Mouse (Mus musculus): ENCODE data around the gene Slc35g3. TPM values are rescaled to one million over a fixed set of nuclear protein-coding genes. Genes with fewer than 3 reads are reported as not detected.
A peak's percentile ranks its signal among the peaks of the same experiment; 100 is the strongest.

Gene Slc35g3
- polyA plus RNA-seq, 1 experiment: 236 TPM

DNA sequence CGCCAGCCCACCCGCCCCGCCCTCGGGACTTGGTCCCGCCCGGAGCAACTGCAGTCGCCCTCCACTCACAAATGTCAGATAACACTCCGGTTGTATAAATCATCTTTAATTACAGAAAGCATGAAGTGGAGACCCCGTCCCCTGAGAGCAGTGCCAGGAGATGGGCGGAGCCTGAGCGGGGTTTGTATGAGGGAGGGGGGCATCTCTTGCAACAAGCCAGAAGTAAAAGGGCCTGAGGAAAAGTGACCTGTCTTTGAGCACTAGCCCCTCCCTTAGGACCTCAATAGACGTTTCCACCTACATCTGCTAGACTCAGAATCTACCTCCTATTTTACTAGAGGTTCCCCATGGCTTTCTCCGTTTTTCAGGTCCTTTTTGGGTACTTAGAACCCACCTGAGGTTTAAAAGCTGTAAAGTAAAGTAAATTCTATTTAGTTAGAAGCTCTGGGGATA, 34.2 kb upstream of the Slc35g3 start:
- Histone ChIP-seq H3K27me3 (ENCODE audit: control insufficient read depth, insufficient read depth, low read length) (no peaks in the 10 kb centered on the region), H3K4me1 (ENCODE audit: control insufficient read depth, insufficient read depth, low read length) (peaks cover 12% of the 10 kb centered on the region), H3K36me3 (ENCODE audit: control insufficient read depth, insufficient read depth, low read length) (no peaks in the 10 kb centered on the region), H3K27ac (ENCODE audit: control insufficient read depth, insufficient read depth, low read depth, low read length) (no peak overlapping the region), H3K4me3 (ENCODE audit: control insufficient read depth, low read depth, low read length) (peak overlapping the region; percentile 84; the same call in 1 of the 2 replicates)
- TF ChIP-seq CTCF (IDR thresholded peaks at IDR 0.05; ENCODE audit: control insufficient read depth, insufficient read depth, insufficient replicate concordance, low read depth, low read length) (no peak), POLR2A (IDR thresholded peaks at IDR 0.05; ENCODE audit: control insufficient read depth, low read depth, low read length) (no peak)

DNA sequence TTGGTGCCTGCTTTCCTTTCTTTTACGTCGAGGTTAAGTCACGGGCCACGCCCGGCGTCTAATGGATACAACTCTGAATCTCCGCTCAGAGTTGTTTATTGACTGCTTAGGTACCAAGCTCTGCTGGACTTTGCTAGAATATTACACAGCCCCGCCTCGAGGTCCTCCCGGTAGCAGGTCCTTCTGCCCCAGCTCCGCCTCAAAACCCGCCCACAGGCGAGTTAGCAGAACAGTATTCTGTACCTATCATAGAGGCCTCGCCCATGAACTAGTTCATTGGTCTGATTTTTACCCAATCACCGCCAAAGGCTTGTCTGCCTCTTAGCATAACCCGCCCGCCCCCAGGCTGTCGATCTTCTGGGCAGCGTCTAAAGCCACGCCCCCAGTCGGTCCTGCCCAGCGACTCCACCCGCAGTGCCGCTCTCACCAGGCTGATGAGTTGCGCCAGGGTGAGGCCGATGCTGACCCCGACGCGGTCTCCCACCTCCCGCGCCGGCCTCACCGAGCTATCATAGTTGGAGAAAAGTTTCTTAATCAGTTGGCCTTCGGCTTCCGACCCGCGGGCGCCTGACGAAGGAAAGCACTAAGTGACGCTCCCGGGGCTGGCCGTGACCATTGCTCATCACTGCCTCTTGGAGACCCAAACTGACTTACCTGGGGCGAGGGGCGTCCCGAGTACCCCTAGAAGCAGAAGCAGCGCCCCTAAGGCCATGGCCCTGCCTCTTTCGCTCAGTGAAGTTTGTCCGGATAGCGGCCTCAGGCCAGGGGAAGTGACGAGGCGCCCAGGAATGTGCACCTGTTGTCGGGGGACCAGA, 33.6 kb upstream of the Slc35g3 start, which contains the start of gene Chrnb1:
TSS of gene Chrnb1 (minus strand) at position 776 of the 815 bp plus-strand sequence.
- Histone ChIP-seq H3K4me1 (ENCODE audit: control insufficient read depth, insufficient read depth, low read length) (peaks cover 8% of the 10 kb centered on the region), H3K36me3 (ENCODE audit: control insufficient read depth, insufficient read depth, low read length) (no peaks in the 10 kb centered on the region), H3K4me3 (ENCODE audit: control insufficient read depth, low read depth, low read length) (peak within 1 kb of the TSS; percentile 84), H3K27ac (ENCODE audit: control insufficient read depth, insufficient read depth, low read depth, low read length) (peak within 1 kb of the TSS; percentile 49; the same call in 1 of the 2 replicates), H3K27me3 (ENCODE audit: control insufficient read depth, insufficient read depth, low read length) (no peaks in the 10 kb centered on the region)
- TF ChIP-seq CTCF (IDR thresholded peaks at IDR 0.05; ENCODE audit: control insufficient read depth, insufficient read depth, insufficient replicate concordance, low read depth, low read length): no peak
- peak; percentile 37 for TF ChIP-seq POLR2A (IDR thresholded peaks at IDR 0.05; ENCODE audit: control insufficient read depth, low read depth, low read length)

DNA sequence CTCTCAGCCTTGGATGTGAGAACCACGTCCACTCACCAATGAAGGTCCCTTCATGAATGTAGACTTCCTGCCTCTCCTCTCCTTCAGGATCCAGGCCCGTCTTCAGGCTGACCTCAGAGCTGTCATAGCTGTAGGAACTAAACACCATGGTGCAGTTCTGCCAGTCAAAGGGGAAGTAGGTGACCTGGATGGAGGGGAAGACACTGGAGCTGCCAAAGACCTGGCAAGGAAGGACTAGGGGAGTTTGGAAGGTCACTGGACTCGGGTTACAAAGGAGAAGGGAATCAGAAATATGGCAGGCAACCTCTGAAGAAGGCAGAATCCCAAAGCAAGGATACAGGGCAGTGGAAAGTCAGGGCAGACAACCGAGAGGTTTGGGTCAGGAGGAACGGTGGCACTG, 31.7 kb upstream of the Slc35g3 start:
- Histone ChIP-seq H3K4me1 (ENCODE audit: control insufficient read depth, insufficient read depth, low read length) (peaks cover 3% of the 10 kb centered on the region), H3K27ac (ENCODE audit: control insufficient read depth, insufficient read depth, low read depth, low read length) (no peak overlapping the region), H3K36me3 (ENCODE audit: control insufficient read depth, insufficient read depth, low read length) (no peaks in the 10 kb centered on the region), H3K27me3 (ENCODE audit: control insufficient read depth, insufficient read depth, low read length) (no peaks in the 10 kb centered on the region), H3K4me3 (ENCODE audit: control insufficient read depth, low read depth, low read length) (no peak overlapping the region)
- no peak for TF ChIP-seq POLR2A (IDR thresholded peaks at IDR 0.05; ENCODE audit: control insufficient read depth, low read depth, low read length)
- TF ChIP-seq CTCF (IDR thresholded peaks at IDR 0.05; ENCODE audit: control insufficient read depth, insufficient read depth, insufficient replicate concordance, low read depth, low read length): no peak

DNA sequence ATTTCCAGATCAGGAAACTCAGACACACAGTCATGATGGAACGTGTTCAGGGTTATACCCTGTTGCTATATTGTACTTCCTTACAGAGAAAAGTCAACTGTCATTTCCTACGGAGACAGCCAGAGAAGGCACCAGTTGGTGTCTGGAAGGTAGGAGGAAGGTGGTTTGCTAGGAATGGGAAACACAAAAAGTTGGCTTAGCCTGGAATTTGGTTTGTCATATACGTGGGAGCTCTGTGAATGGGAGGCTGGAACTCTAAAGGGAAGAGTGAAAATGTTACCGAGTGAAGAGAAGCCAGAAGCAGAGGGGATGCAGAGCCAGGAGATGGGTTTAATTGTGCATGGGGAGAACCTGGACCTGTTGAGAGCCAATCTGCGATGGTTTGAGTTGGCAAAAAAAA, 29.7 kb upstream of the Slc35g3 start:
- no peak overlapping the region for H3K4me3 ChIP-seq (ENCODE audit: control insufficient read depth, low read depth, low read length)
- TF ChIP-seq POLR2A (IDR thresholded peaks at IDR 0.05; ENCODE audit: control insufficient read depth, low read depth, low read length): no peak
- TF ChIP-seq CTCF (IDR thresholded peaks at IDR 0.05; ENCODE audit: control insufficient read depth, insufficient read depth, insufficient replicate concordance, low read depth, low read length): no peak

DNA sequence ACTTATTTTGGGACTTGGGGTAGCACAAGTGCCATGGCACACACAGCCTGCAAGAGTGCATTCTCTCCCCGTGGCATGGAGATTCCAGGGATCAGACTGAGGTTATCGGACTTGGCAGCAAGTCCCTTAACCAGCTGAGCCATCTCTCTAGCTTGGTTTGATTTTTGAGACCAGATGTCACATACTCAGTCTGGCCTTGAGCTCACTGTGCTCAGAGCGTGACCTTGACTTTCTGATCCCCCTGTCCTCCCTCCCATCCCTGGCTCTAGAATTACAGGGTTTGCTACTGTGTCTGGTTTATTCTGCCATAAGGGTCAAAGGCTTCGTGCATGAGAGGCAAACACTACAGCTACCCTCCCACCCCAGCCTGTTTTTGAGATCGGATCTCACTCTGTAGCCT, 27.7 kb upstream of the Slc35g3 start:
- Histone ChIP-seq H3K27me3 (ENCODE audit: control insufficient read depth, insufficient read depth, low read length) (no peaks in the 10 kb centered on the region), H3K4me3 (ENCODE audit: control insufficient read depth, low read depth, low read length) (no peak overlapping the region), H3K4me1 (ENCODE audit: control insufficient read depth, insufficient read depth, low read length) (no peaks in the 10 kb centered on the region; the same call in 1 of the 2 replicates), H3K27ac (ENCODE audit: control insufficient read depth, insufficient read depth, low read depth, low read length) (no peak overlapping the region), H3K36me3 (ENCODE audit: control insufficient read depth, insufficient read depth, low read length) (no peaks in the 10 kb centered on the region)
- TF ChIP-seq POLR2A (IDR thresholded peaks at IDR 0.05; ENCODE audit: control insufficient read depth, low read depth, low read length) (no peak), CTCF (IDR thresholded peaks at IDR 0.05; ENCODE audit: control insufficient read depth, insufficient read depth, insufficient replicate concordance, low read depth, low read length) (no peak)

More for the DNA sequence above, 29.7 kb upstream of the Slc35g3 start:
- H3K36me3 ChIP-seq (ENCODE audit: control insufficient read depth, insufficient read depth, low read length): no peaks in the 10 kb centered on the region
- no peak overlapping the region for H3K27ac ChIP-seq (ENCODE audit: control insufficient read depth, insufficient read depth, low read depth, low read length)
- no peaks in the 10 kb centered on the region for H3K27me3 ChIP-seq (ENCODE audit: control insufficient read depth, insufficient read depth, low read length)
- H3K4me1 ChIP-seq (ENCODE audit: control insufficient read depth, insufficient read depth, low read length): peaks cover 3% of the 10 kb centered on the region

DNA sequence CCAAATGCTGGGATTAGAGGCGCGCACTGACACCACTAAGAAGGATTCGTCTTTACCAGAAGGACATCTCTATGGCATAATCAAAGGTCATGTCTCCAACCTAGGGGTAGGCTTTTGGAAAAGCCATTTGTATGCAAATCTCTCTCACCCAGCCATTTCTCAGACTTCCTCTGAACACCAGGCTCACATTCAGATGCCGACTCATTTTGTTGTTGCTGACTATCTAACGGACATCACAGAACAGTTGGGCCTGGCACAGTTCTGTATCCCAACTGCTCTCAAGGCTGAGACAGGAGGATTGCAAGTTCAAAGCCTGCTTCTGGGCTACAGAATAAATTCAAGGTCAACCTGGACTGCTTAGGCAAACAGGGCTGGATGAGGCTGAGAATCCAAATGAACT, 25.5 kb upstream of the Slc35g3 start:
- Histone ChIP-seq H3K4me1 (ENCODE audit: control insufficient read depth, insufficient read depth, low read length) (no peaks in the 10 kb centered on the region; the same call in 1 of the 2 replicates), H3K36me3 (ENCODE audit: control insufficient read depth, insufficient read depth, low read length) (no peaks in the 10 kb centered on the region), H3K27ac (ENCODE audit: control insufficient read depth, insufficient read depth, low read depth, low read length) (no peak overlapping the region), H3K27me3 (ENCODE audit: control insufficient read depth, insufficient read depth, low read length) (no peaks in the 10 kb centered on the region), H3K4me3 (ENCODE audit: control insufficient read depth, low read depth, low read length) (no peak overlapping the region)
- no peak for TF ChIP-seq POLR2A (IDR thresholded peaks at IDR 0.05; ENCODE audit: control insufficient read depth, low read depth, low read length)
- TF ChIP-seq CTCF (IDR thresholded peaks at IDR 0.05; ENCODE audit: control insufficient read depth, insufficient read depth, insufficient replicate concordance, low read depth, low read length): no peak

DNA sequence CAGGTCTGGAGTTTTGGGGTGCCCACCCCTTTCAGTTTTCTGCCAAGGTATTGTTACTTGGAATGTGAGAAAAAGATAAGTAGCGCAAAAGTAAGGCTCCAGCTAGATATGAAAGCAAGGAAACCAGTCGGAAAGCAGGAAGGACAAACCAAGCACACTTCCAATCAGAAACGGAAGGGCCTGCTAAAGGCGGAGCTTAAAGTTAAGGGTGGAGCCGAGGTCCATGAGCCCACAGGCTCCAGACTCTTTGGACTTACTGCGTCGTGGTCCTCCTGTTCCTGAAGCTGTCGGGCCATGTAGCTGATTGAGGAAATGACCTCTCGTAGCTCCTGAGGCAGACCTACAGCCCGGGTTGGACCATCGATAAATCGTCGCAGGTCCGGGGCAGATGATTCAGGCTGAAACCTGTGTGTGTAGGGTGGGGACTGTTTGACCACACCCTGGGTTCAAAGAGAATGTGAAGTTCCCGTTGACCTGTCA, 23.1 kb upstream of the Slc35g3 start:
- Histone ChIP-seq H3K27ac (ENCODE audit: control insufficient read depth, insufficient read depth, low read depth, low read length) (no peak overlapping the region), H3K36me3 (ENCODE audit: control insufficient read depth, insufficient read depth, low read length) (no peaks in the 10 kb centered on the region), H3K4me3 (ENCODE audit: control insufficient read depth, low read depth, low read length) (peak overlapping the region; percentile 12), H3K4me1 (ENCODE audit: control insufficient read depth, insufficient read depth, low read length) (no peaks in the 10 kb centered on the region; the same call in 1 of the 2 replicates), H3K27me3 (ENCODE audit: control insufficient read depth, insufficient read depth, low read length) (no peaks in the 10 kb centered on the region)
- TF ChIP-seq POLR2A (IDR thresholded peaks at IDR 0.05; ENCODE audit: control insufficient read depth, low read depth, low read length) (no peak), CTCF (IDR thresholded peaks at IDR 0.05; ENCODE audit: control insufficient read depth, insufficient read depth, insufficient replicate concordance, low read depth, low read length) (no peak)

All from testis, adult 2 months (tissue).